In genomic region chr5:122219655-122220629, GRCm38 (mm10) we compare ENCODE assay signal across 10 mouse cellular contexts. TPM values are rescaled to one million over a fixed set of nuclear protein-coding genes. Genes with fewer than 3 reads are reported as not detected.
DNase-seq lines count a peak whose midpoint lies in the region; ATAC-seq lines count a peak whose summit lies in the region.
"Had no signal": no experiment of that assay in that cellular context is flagged by ENCODE, and none has a peak within 500 bp of the region (broad histone marks: within the 10 kb centered on the region; RNA-seq: fewer than 3 reads in every experiment).

No protein-coding gene starts in this region.

- no peaks in the 10 kb centered on the region for H3K9me3 ChIP-seq in heart, embryonic 10.5 days
- no peaks in the 10 kb centered on the region for H3K9me3 ChIP-seq in embryonic facial prominence, embryonic 10.5 days
- H3K9me3 ChIP-seq in limb, embryonic 10.5 days (replicated peaks), result no peaks in the 10 kb centered on the region
- H3K9me3 ChIP-seq in forebrain, embryonic 16.5 days (ENCODE audit: control insufficient read depth, low read length), result no peaks in the 10 kb centered on the region
- H3K9me3 ChIP-seq: hindbrain, embryonic 15.5 days had no signal

- WGBS in heart, embryonic 10.5 days, result 62% methylated on average over 18 of the region's 18 CpGs
- WGBS in embryonic facial prominence, embryonic 10.5 days, result 69% methylated on average over 18 of the region's 18 CpGs
- 72% methylated on average over 18 of the region's 18 CpGs for WGBS in limb, embryonic 10.5 days
- WGBS in forebrain, embryonic 16.5 days, result 78% methylated on average over 18 of the region's 18 CpGs

- H3K27ac ChIP-seq in heart, embryonic 10.5 days, result peak overlapping the region; percentile 17; the same call in 1 of the 2 replicates
- H3K27ac ChIP-seq in embryonic facial prominence, embryonic 10.5 days (replicated peaks), result no peak overlapping the region
- H3K27ac ChIP-seq in limb, embryonic 10.5 days, result peak overlapping the region; percentile 36; the same call in 1 of the 2 replicates
- H3K27ac ChIP-seq in forebrain, embryonic 16.5 days (ENCODE audit: low read length), result no peak overlapping the region
- H3K27ac ChIP-seq: hindbrain, embryonic 15.5 days had no signal

- intact Hi-C loops in heart, postnatal 36 days (cut with DNase I), result no loop called here
- intact Hi-C loops in gastrocnemius, postnatal 14 days (cut with DNase I; ENCODE audit: low total_unique reads), result no loop called here

- no peak overlapping the region for H3K4me2 ChIP-seq in forebrain, embryonic 16.5 days (ENCODE audit: low read length)
- H3K4me2 ChIP-seq: hindbrain, embryonic 15.5 days had no signal

- H3K4me1 ChIP-seq in heart, embryonic 10.5 days, result peaks cover 23% of the 10 kb centered on the region
- H3K4me1 ChIP-seq in embryonic facial prominence, embryonic 10.5 days, result peaks cover 38% of the 10 kb centered on the region
- H3K4me1 ChIP-seq in limb, embryonic 10.5 days, result peaks cover 32% of the 10 kb centered on the region
- H3K4me1 ChIP-seq in forebrain, embryonic 16.5 days (replicated peaks; ENCODE audit: control insufficient read depth, insufficient read depth, low read length), result no peaks in the 10 kb centered on the region
- H3K4me1 ChIP-seq: hindbrain, embryonic 15.5 days had no signal

- no peak overlapping the region for H3K9ac ChIP-seq in forebrain, embryonic 16.5 days (replicated peaks; ENCODE audit: low read depth, low read length)
- H3K9ac ChIP-seq: hindbrain, embryonic 15.5 days had no signal

- no peak overlapping the region for H3K4me3 ChIP-seq in heart, embryonic 10.5 days
- H3K4me3 ChIP-seq in embryonic facial prominence, embryonic 10.5 days, result no peak overlapping the region
- no peak overlapping the region for H3K4me3 ChIP-seq in limb, embryonic 10.5 days
- H3K4me3 ChIP-seq in forebrain, embryonic 16.5 days (replicated peaks; ENCODE audit: low read length), result no peak overlapping the region
- H3K4me3 ChIP-seq: hindbrain, embryonic 15.5 days; myocyte had no signal

- no peak for ATAC-seq in forebrain, embryonic 16.5 days

- H3K27me3 ChIP-seq in heart, embryonic 10.5 days (ENCODE audit: insufficient read depth, poor library complexity, severe bottlenecking), result no peaks in the 10 kb centered on the region
- H3K27me3 ChIP-seq in embryonic facial prominence, embryonic 10.5 days (replicated peaks; ENCODE audit: low read depth, poor library complexity, severe bottlenecking), result no peaks in the 10 kb centered on the region
- no peaks in the 10 kb centered on the region for H3K27me3 ChIP-seq in limb, embryonic 10.5 days (ENCODE audit: low read depth, poor library complexity, severe bottlenecking)
- no peaks in the 10 kb centered on the region for H3K27me3 ChIP-seq in splenic B cell, adult 2 months (ENCODE audit: control insufficient read depth, insufficient read depth, low read length, poor library complexity, severe bottlenecking)
- H3K27me3 ChIP-seq in forebrain, embryonic 16.5 days (replicated peaks; ENCODE audit: control insufficient read depth, insufficient read depth, low read length), result no peaks in the 10 kb centered on the region
- H3K27me3 ChIP-seq: hindbrain, embryonic 15.5 days had no signal

- no peaks in the 10 kb centered on the region for H3K36me3 ChIP-seq in heart, embryonic 10.5 days
- H3K36me3 ChIP-seq in embryonic facial prominence, embryonic 10.5 days (replicated peaks), result peaks cover 42% of the 10 kb centered on the region
- H3K36me3 ChIP-seq in limb, embryonic 10.5 days, result peaks cover 11% of the 10 kb centered on the region; the same call in 1 of the 2 replicates
- peaks cover 38% of the 10 kb centered on the region for H3K36me3 ChIP-seq in splenic B cell, adult 2 months (ENCODE audit: control insufficient read depth, insufficient read depth, low read length, poor library complexity, severe bottlenecking)
- H3K36me3 ChIP-seq in forebrain, embryonic 16.5 days (ENCODE audit: control insufficient read depth, insufficient read depth), result no peaks in the 10 kb centered on the region
- H3K36me3 ChIP-seq: hindbrain, embryonic 15.5 days had no signal

- no peak for DNase-seq in heart, embryonic 10.5 days (ENCODE audit: low spot score)
- no peak for DNase-seq in heart, postnatal 36 days
- DNase-seq in embryonic facial prominence, embryonic 10.5 days (ENCODE audit: low spot score), result peak; percentile 16
- DNase-seq in limb, embryonic 10.5 days (ENCODE audit: low spot score), result no peak
- DNase-seq in splenic B cell, adult 2 months (ENCODE audit: low read depth, low spot score), result peak; percentile 99
- no peak for DNase-seq in layer of hippocampus, adult 11-12 months (ENCODE audit: low spot score)
- DNase-seq in gastrocnemius, postnatal 14 days, result no peak

RNA-seq across cellular contexts. Expression of gene Hvcn1, which starts 13.3 kb away (rescaled TPM):
- 2.7 and 6.7 TPM in 2 replicates for polyA plus RNA-seq in heart, embryonic 10.5 days (2016; fragmentation: Nextera tagmentation; extraction: Ambion mirVana)
- 1 to 10 TPM; 1.4 to 1.7 TPM for total RNA-seq in heart, postnatal 36 days (2021)
- 14.6 and 15.8 TPM in 2 replicates for polyA plus RNA-seq in embryonic facial prominence, embryonic 10.5 days (2016; fragmentation: Nextera tagmentation; extraction: Ambion mirVana)
- 9.6 and 11.8 TPM in 2 replicates for polyA plus RNA-seq in limb, embryonic 10.5 days (2016; fragmentation: Nextera tagmentation; extraction: Ambion mirVana)
- 1.2 and 1.7 TPM in 2 replicates for polyA plus RNA-seq in forebrain, embryonic 16.5 days (2015; fragmentation: Nextera tagmentation; extraction: Ambion mirVana)
- total RNA-seq in gastrocnemius, postnatal 14 days (2021), result 1 to 10 TPM; 1.6 to 2.0 TPM

RNA-seq across cellular contexts. Expression of gene Tctn1, which starts 44.3 kb away (rescaled TPM):
- polyA plus RNA-seq in heart, embryonic 10.5 days (2016; fragmentation: Nextera tagmentation; extraction: Ambion mirVana), result 2.4 and 3.1 TPM in 2 replicates
- total RNA-seq in heart, postnatal 36 days (2021), result 1 to 10 TPM; 4.3 to 4.6 TPM
- polyA plus RNA-seq in embryonic facial prominence, embryonic 10.5 days (2016; fragmentation: Nextera tagmentation; extraction: Ambion mirVana), result 4.8 and 5.5 TPM in 2 replicates
- polyA plus RNA-seq in limb, embryonic 10.5 days (2016; fragmentation: Nextera tagmentation; extraction: Ambion mirVana), result 4.4 and 4.9 TPM in 2 replicates
- 3.6 and 4.8 TPM in 2 replicates for polyA plus RNA-seq in forebrain, embryonic 16.5 days (2015; fragmentation: Nextera tagmentation; extraction: Ambion mirVana)
- total RNA-seq in gastrocnemius, postnatal 14 days (2021), result 1 to 10 TPM; 2.4 to 3.0 TPM

Comparison
In these comparisons a context has a peak if more than half of its experiments do, and no peak if none do; other contexts are left out.
1. DNase-seq: peak in embryonic facial prominence, embryonic 10.5 days (single experiment) and splenic B cell, adult 2 months (single experiment); none in heart, embryonic 10.5 days (single experiment), heart, postnatal 36 days (0 of 2), limb, embryonic 10.5 days (single experiment), layer of hippocampus, adult 11-12 months (single experiment) and gastrocnemius, postnatal 14 days (single experiment).
2. H3K27ac ChIP-seq: peak in heart, embryonic 10.5 days (single experiment) and limb, embryonic 10.5 days (single experiment); none in embryonic facial prominence, embryonic 10.5 days (single experiment) and forebrain, embryonic 16.5 days (single experiment).